Mouse (Mus musculus) midbrain, embryonic 14.5 days (tissue): ENCODE data around the gene Aire. TPM values are rescaled to one million over a fixed set of nuclear protein-coding genes. Genes with fewer than 3 reads are reported as not detected.
A peak's percentile ranks its signal among the peaks of the same experiment; 100 is the strongest.

Source experiments
- ATAC-seq: fragments of 200-750 bp; cut with Nextera tagmentation; 2 replicates; pipeline ENCODE4 v1.8.0; 2017; ENCODE audit warnings: moderate number of reproducible peaks, moderate library complexity; ENCODE audit not compliant: low FRiP score, low TSS enrichment
- DNase-seq: peaks from one replicate; pipeline ENCODE4 v3.0.0-alpha.2; 2015
- H3K27ac ChIP-seq: fragments of 300-500 bp; sonication (generic); replicated peaks from 2 replicates; pipeline ENCODE4 v1.5.1; 2014; ENCODE audit warnings: mild to moderate bottlenecking, low read depth, low read length, moderate library complexity
- H3K27me3 ChIP-seq: fragments of 300-500 bp; sonication (generic); 2 replicates; pipeline ENCODE4 v1.6.1; 2014; ENCODE audit warnings: low read length, control low read depth, mixed read lengths; ENCODE audit not compliant: control insufficient read depth, insufficient read depth
- H3K36me3 ChIP-seq: fragments of 300-500 bp; sonication (generic); 2 replicates; pipeline ENCODE4 v1.6.1; 2014; ENCODE audit warnings: low read length, control low read depth; ENCODE audit not compliant: control insufficient read depth, insufficient read depth
- H3K4me1 ChIP-seq: fragments of 300-500 bp; sonication (generic); 2 replicates; pipeline ENCODE4 v1.6.1; 2014; ENCODE audit warnings: mild to moderate bottlenecking, antibody characterized with exemption, low read length, control low read depth; ENCODE audit not compliant: control insufficient read depth, insufficient read depth
- H3K4me2 ChIP-seq: fragments of 300-500 bp; sonication (generic); 2 replicates; pipeline ENCODE4 v1.6.1; 2014; ENCODE audit warnings: mild to moderate bottlenecking, low read length, moderate library complexity
- H3K4me3 ChIP-seq: fragments of 300-500 bp; sonication (generic); replicated peaks from 2 replicates; pipeline ENCODE4 v1.5.1; 2014; ENCODE audit warnings: low read depth, low read length
- H3K9ac ChIP-seq: fragments of 300-500 bp; sonication (generic); replicated peaks from 2 replicates; pipeline ENCODE4 v1.6.1; 2014; ENCODE audit warnings: mild to moderate bottlenecking, low read length, moderate library complexity
- H3K9me3 ChIP-seq: fragments of 300-500 bp; sonication (generic); 2 replicates; pipeline ENCODE4 v1.6.1; 2016; ENCODE audit warnings: low read length, control low read depth, mixed read lengths; ENCODE audit not compliant: control insufficient read depth
- WGBS: fragments of 180-500 bp; shearing (Covaris S2); extraction: QIAGEN DNeasy Blood & Tissue Kit; methylation state at CpG from one replicate; pipeline ENCODE4 v1.1.7; 2014; 5-methylcytosine and 5-hydroxymethylcytosine counted together
- polyA plus RNA-seq: library from polyadenylated mRNA; unstranded; fragments of >200 nt; fragmentation: Nextera tagmentation; extraction: Ambion mirVana; gene quantifications from 2 replicates; pipeline ENCODE4 v1.2.1, GENCODE M21; 2014

Gene Aire
- polyA plus RNA-seq, 1 experiment from 2014 or later = not detected

- 39% methylated on average over 4 of the region's 4 CpGs for WGBS
- DNase-seq = peak; percentile 11
- Histone ChIP-seq H3K4me3 (no peak overlapping the region), H3K27me3 (peaks cover 9% of the 10 kb centered on the region), H3K36me3 (no peaks in the 10 kb centered on the region), H3K27ac (no peak overlapping the region), H3K4me2 (no peak overlapping the region), H3K4me1 (0 out of 2 replicates have a peak, but pooled peaks cover 7% of the 10 kb centered on the region), H3K9me3 (no peaks in the 10 kb centered on the region), H3K9ac (no peak overlapping the region)
- no peak for ATAC-seq
These were observed 23.8 kb upstream of the Aire start for GRCm38 (mm10) chr10:78067226-78067625.

GRCm38 (mm10) chr10:78063122-78063521, 19.7 kb upstream of the Aire start:
- Histone ChIP-seq H3K9me3 (no peaks in the 10 kb centered on the region), H3K27ac (no peak overlapping the region), H3K9ac (no peak overlapping the region), H3K27me3 (no peaks in the 10 kb centered on the region; the same call in 1 of the 2 replicates), H3K36me3 (no peaks in the 10 kb centered on the region), H3K4me3 (no peak overlapping the region), H3K4me1 (no peaks in the 10 kb centered on the region), H3K4me2 (no peak overlapping the region)
- no peak for ATAC-seq
- DNase-seq = no peak
- 92% methylated on average over 9 of the region's 9 CpGs for WGBS

- no peak overlapping the region for H3K4me3 ChIP-seq
- WGBS = 91% methylated on average over 8 of the region's 8 CpGs
These were observed 13.6 kb upstream of the Aire start for GRCm38 (mm10) chr10:78057056-78057455.

GRCm38 (mm10) chr10:78054633-78055565, 11.5 kb upstream of the Aire start:
- no peaks in the 10 kb centered on the region for H3K9me3 ChIP-seq
- no peaks in the 10 kb centered on the region for H3K4me1 ChIP-seq
- WGBS = 74% methylated on average over 19 of the region's 19 CpGs
- DNase-seq = peak; percentile 2
- no peak overlapping the region for H3K4me3 ChIP-seq
- H3K27me3 ChIP-seq = no peaks in the 10 kb centered on the region
- H3K9ac ChIP-seq = no peak overlapping the region
- no peak overlapping the region for H3K27ac ChIP-seq
- H3K36me3 ChIP-seq = no peaks in the 10 kb centered on the region
- no peak overlapping the region for H3K4me2 ChIP-seq
- no peak for ATAC-seq

More at GRCm38 (mm10) chr10:78057056-78057455, 13.6 kb upstream of the Aire start:
- Histone ChIP-seq H3K9ac (no peak overlapping the region), H3K27me3 (no peaks in the 10 kb centered on the region), H3K36me3 (no peaks in the 10 kb centered on the region), H3K9me3 (no peaks in the 10 kb centered on the region), H3K4me2 (no peak overlapping the region), H3K27ac (no peak overlapping the region), H3K4me1 (no peaks in the 10 kb centered on the region)
- DNase-seq = no peak
- no peak for ATAC-seq

- no peaks in the 10 kb centered on the region for H3K9me3 ChIP-seq
- no peak overlapping the region for H3K27ac ChIP-seq
- ATAC-seq (no peak), DNase-seq (no peak)
- WGBS = 60% methylated on average over 11 of the region's 11 CpGs
- H3K36me3 ChIP-seq = no peaks in the 10 kb centered on the region
- no peaks in the 10 kb centered on the region for H3K27me3 ChIP-seq
- H3K4me3 ChIP-seq = no peak overlapping the region
- H3K4me2 ChIP-seq = no peak overlapping the region
- H3K4me1 ChIP-seq = no peaks in the 10 kb centered on the region
- H3K9ac ChIP-seq = no peak overlapping the region
These were observed 6.2 kb upstream of the Aire start for GRCm38 (mm10) chr10:78049519-78050035.

GRCm38 (mm10) chr10:78048061-78048730, 4.8 kb upstream of the Aire start:
- H3K4me2 ChIP-seq = no peak overlapping the region
- H3K36me3 ChIP-seq = no peaks in the 10 kb centered on the region
- no peak overlapping the region for H3K9ac ChIP-seq
- no peaks in the 10 kb centered on the region for H3K27me3 ChIP-seq
- no peak for ATAC-seq
- 88% methylated on average over 10 of the region's 10 CpGs for WGBS
- no peak overlapping the region for H3K4me3 ChIP-seq
- no peak for DNase-seq
- no peaks in the 10 kb centered on the region for H3K9me3 ChIP-seq
- no peak overlapping the region for H3K27ac ChIP-seq
- H3K4me1 ChIP-seq = no peaks in the 10 kb centered on the region

- ATAC-seq (no peak), DNase-seq (no peak)
- H3K9ac ChIP-seq = no peak overlapping the region
- H3K9me3 ChIP-seq = no peaks in the 10 kb centered on the region
- H3K4me3 ChIP-seq = no peak overlapping the region
- H3K4me2 ChIP-seq = no peak overlapping the region
- no peaks in the 10 kb centered on the region for H3K4me1 ChIP-seq
- H3K27me3 ChIP-seq = no peaks in the 10 kb centered on the region
- no peak overlapping the region for H3K27ac ChIP-seq
- H3K36me3 ChIP-seq = no peaks in the 10 kb centered on the region
- WGBS = 82% methylated on average over 4 of the region's 4 CpGs
These were observed 3.0 kb upstream of the Aire start for GRCm38 (mm10) chr10:78046388-78046787.

- Histone ChIP-seq H3K9ac (no peak overlapping the region), H3K4me1 (no peaks in the 10 kb centered on the region), H3K27ac (no peak overlapping the region), H3K4me2 (no peak overlapping the region), H3K4me3 (no peak overlapping the region), H3K27me3 (no peaks in the 10 kb centered on the region), H3K36me3 (no peaks in the 10 kb centered on the region), H3K9me3 (no peaks in the 10 kb centered on the region)
- 79% methylated on average over 1 of the region's 1 CpGs for WGBS
- DNase-seq (no peak), ATAC-seq (no peak)
These were observed 1.1 kb upstream of the Aire start for GRCm38 (mm10) chr10:78044531-78044930.
